Mouse (Mus musculus) forebrain, embryonic 13.5 days (tissue): Measurements from ENCODE around the gene Ldhb. TPM values are rescaled to one million over a fixed set of nuclear protein-coding genes. Genes with fewer than 3 reads are reported as not detected.
A peak's percentile ranks its signal among the peaks of the same experiment; 100 is the strongest.

Source experiments
- ATAC-seq: fragments of 200-750 bp; cut with Nextera tagmentation; 2 replicates; pipeline ENCODE4 v1.8.0; 2017
- H3K27ac ChIP-seq: fragments of 300-500 bp; sonication (generic); 2 replicates; pipeline ENCODE4 v1.5.1; 2015; ENCODE audit warnings: inconsistent platforms, mild to moderate bottlenecking, moderate library complexity
- H3K27me3 ChIP-seq: fragments of 300-500 bp; sonication (generic); 2 replicates; pipeline ENCODE4 v1.6.1; 2015; ENCODE audit warnings: mild to moderate bottlenecking, inconsistent platforms
- H3K36me3 ChIP-seq: fragments of 300-500 bp; sonication (generic); 2 replicates; pipeline ENCODE4 v1.6.1; 2015; ENCODE audit warnings: mild to moderate bottlenecking, inconsistent platforms; ENCODE audit not compliant: poor library complexity, severe bottlenecking
- H3K4me1 ChIP-seq: fragments of 300-500 bp; sonication (generic); 2 replicates; pipeline ENCODE4 v1.6.1; 2015; ENCODE audit warnings: inconsistent platforms
- H3K4me2 ChIP-seq: fragments of 300-500 bp; sonication (generic); 2 replicates; pipeline ENCODE4 v1.6.1; 2015; ENCODE audit warnings: inconsistent platforms, mild to moderate bottlenecking, moderate library complexity
- H3K4me3 ChIP-seq: fragments of 300-500 bp; sonication (generic); 2 replicates; pipeline ENCODE4 v1.5.1; 2015; ENCODE audit warnings: mild to moderate bottlenecking, inconsistent platforms
- H3K9ac ChIP-seq: fragments of 300-500 bp; sonication (generic); 2 replicates; pipeline ENCODE4 v1.6.1; 2015; ENCODE audit warnings: mild to moderate bottlenecking, inconsistent platforms
- H3K9me3 ChIP-seq: fragments of 300-500 bp; sonication (generic); replicated peaks from 2 replicates; pipeline ENCODE4 v1.6.1; 2016; ENCODE audit warnings: inconsistent platforms
- WGBS: fragments of 180-500 bp; shearing (Covaris S2); methylation state at CpG from one replicate; pipeline ENCODE4 v1.1.7; 2015; 5-methylcytosine and 5-hydroxymethylcytosine counted together
- polyA plus RNA-seq: library from polyadenylated mRNA; unstranded; fragments of >200 nt; fragmentation: Nextera tagmentation; extraction: Ambion mirVana; gene quantifications from 2 replicates; pipeline ENCODE4 v1.2.1, GENCODE M21; 2015

Ldhb gene
- polyA plus RNA-seq, 1 experiment from 2014 or later: 531 TPM

GRCm38 (mm10) chr6:142462194-142462593, 45.6 kb downstream of the Ldhb start:
- H3K27me3 ChIP-seq: no peaks in the 10 kb centered on the region
- no peak overlapping the region for H3K4me2 ChIP-seq
- WGBS: 83% methylated on average over 6 of the region's 6 CpGs
- 0 out of 2 replicates have a peak, but pooled peaks cover 4% of the 10 kb centered on the region for H3K4me1 ChIP-seq
- no peaks in the 10 kb centered on the region for H3K9me3 ChIP-seq
- H3K36me3 ChIP-seq: no peaks in the 10 kb centered on the region
- no peak for ATAC-seq
- H3K9ac ChIP-seq: no peak overlapping the region
- H3K4me3 ChIP-seq: no peak overlapping the region
- no peak overlapping the region for H3K27ac ChIP-seq

- no peaks in the 10 kb centered on the region for H3K27me3 ChIP-seq
- ATAC-seq: no peak
- no peak overlapping the region for H3K27ac ChIP-seq
Measured at GRCm38 (mm10) chr6:142459017-142459678, 48.6 kb downstream of the Ldhb start.

GRCm38 (mm10) chr6:142458010-142458409, 49.7 kb downstream of the Ldhb start:
- ATAC-seq: peak; percentile 33; the same call in 1 of the 2 replicates
- H3K27ac ChIP-seq: no peak overlapping the region
- no peak overlapping the region for H3K9ac ChIP-seq
- H3K36me3 ChIP-seq: no peaks in the 10 kb centered on the region
- H3K4me2 ChIP-seq: no peak overlapping the region
- 36% methylated on average over 7 of the region's 7 CpGs for WGBS
- H3K4me3 ChIP-seq: no peak overlapping the region
- H3K27me3 ChIP-seq: no peaks in the 10 kb centered on the region
- H3K9me3 ChIP-seq: no peaks in the 10 kb centered on the region
- H3K4me1 ChIP-seq: 0 out of 2 replicates have a peak, but pooled peaks cover 4% of the 10 kb centered on the region

More at GRCm38 (mm10) chr6:142459017-142459678, 48.6 kb downstream of the Ldhb start:
- 80% methylated on average over 14 of the region's 14 CpGs for WGBS
- Histone ChIP-seq H3K36me3 (no peaks in the 10 kb centered on the region), H3K4me1 (0 out of 2 replicates have a peak, but pooled peaks cover 4% of the 10 kb centered on the region), H3K9me3 (no peaks in the 10 kb centered on the region), H3K4me2 (no peak overlapping the region), H3K4me3 (no peak overlapping the region), H3K9ac (no peak overlapping the region)

GRCm38 (mm10) chr6:142455314-142455996, 52.3 kb downstream of the Ldhb start:
- Histone ChIP-seq H3K4me2 (no peak overlapping the region), H3K4me1 (0 out of 2 replicates have a peak, but pooled peaks cover 4% of the 10 kb centered on the region), H3K27me3 (no peaks in the 10 kb centered on the region), H3K36me3 (no peaks in the 10 kb centered on the region), H3K9me3 (no peaks in the 10 kb centered on the region), H3K9ac (no peak overlapping the region), H3K27ac (no peak overlapping the region), H3K4me3 (no peak overlapping the region)
- no peak for ATAC-seq
- 56% methylated on average over 7 of the region's 7 CpGs for WGBS

GRCm38 (mm10) chr6:142453311-142453710, 54.4 kb downstream of the Ldhb start:
- Histone ChIP-seq H3K4me1 (0 out of 2 replicates have a peak, but pooled peaks cover 4% of the 10 kb centered on the region), H3K27ac (no peak overlapping the region), H3K27me3 (no peaks in the 10 kb centered on the region), H3K9me3 (no peaks in the 10 kb centered on the region), H3K4me2 (no peak overlapping the region), H3K36me3 (no peaks in the 10 kb centered on the region), H3K4me3 (no peak overlapping the region), H3K9ac (no peak overlapping the region)
- no peak for ATAC-seq
- WGBS: 92% methylated on average over 2 of the region's 2 CpGs

GRCm38 (mm10) chr6:142451381-142451780, 56.4 kb downstream of the Ldhb start:
- WGBS: 86% methylated on average over 12 of the region's 12 CpGs
- Histone ChIP-seq H3K9ac (no peak overlapping the region), H3K27me3 (no peaks in the 10 kb centered on the region), H3K4me3 (no peak overlapping the region), H3K4me1 (no peaks in the 10 kb centered on the region), H3K36me3 (no peaks in the 10 kb centered on the region), H3K4me2 (no peak overlapping the region), H3K9me3 (no peaks in the 10 kb centered on the region), H3K27ac (no peak overlapping the region)
- ATAC-seq: no peak

Other genes starting within 250 kb of the Ldhb start
- 0.26 and 0.37 TPM in 2 replicates for gene Iapp, start 209.5 kb downstream of the Ldhb start, polyA plus RNA-seq
- 0.15 and 0.31 TPM in 2 replicates for gene Slco1a5, start 185.0 kb downstream of the Ldhb start, polyA plus RNA-seq
- gene Pyroxd1, start 162.3 kb downstream of the Ldhb start, polyA plus RNA-seq: 22.0 and 24.9 TPM in 2 replicates
- gene Recql, start 120.9 kb downstream of the Ldhb start, polyA plus RNA-seq: 35.4 and 36.2 TPM in 2 replicates
- gene Golt1b, start 120.7 kb downstream of the Ldhb start, polyA plus RNA-seq: 83.8 and 90.1 TPM in 2 replicates
- 1.3 and 1.9 TPM in 2 replicates for gene Spx, start 94.5 kb downstream of the Ldhb start, polyA plus RNA-seq
- gene Gys2, start 34.8 kb downstream of the Ldhb start, polyA plus RNA-seq: 0.09 TPM in 1 of 2 replicates, not detected in the other
- 8.1 and 8.8 TPM in 2 replicates for gene Kcnj8, start 63.7 kb upstream of the Ldhb start, polyA plus RNA-seq
- gene Abcc9, start 194.4 kb upstream of the Ldhb start, polyA plus RNA-seq: 1.6 and 1.7 TPM in 2 replicates
- gene Cmas, start 248.7 kb upstream of the Ldhb start, polyA plus RNA-seq: 129 and 133 TPM in 2 replicates